Mouse (Mus musculus): ENCODE measurements around the gene Cnr2.

The Cnr2 gene

GRCm38 (mm10) chr4:135909326-135910066 lies 14.3 kb downstream of the Cnr2 start:
- DNase-seq (ENCODE audit: low spot score) = no peak

DNA sequence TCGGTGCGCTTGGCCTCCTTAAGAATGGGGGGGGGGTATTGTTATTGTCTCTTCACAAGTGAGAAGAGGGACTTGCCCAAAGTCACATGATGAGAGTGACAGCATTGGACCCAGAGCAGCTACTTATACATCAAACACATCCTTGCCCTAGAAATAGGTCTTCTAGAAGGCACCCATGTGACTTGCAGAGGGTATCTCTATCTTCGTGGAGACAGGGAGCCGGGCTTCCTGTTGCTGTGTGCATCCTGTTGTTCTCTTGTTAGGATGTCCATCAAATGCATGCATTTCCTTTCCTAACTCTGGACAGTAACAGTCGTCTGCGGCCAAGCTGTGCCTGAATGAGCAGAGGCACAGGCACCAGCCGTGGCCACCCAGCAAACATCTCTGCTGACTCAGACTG lies 16.3 kb downstream of the Cnr2 start:
- DNase-seq (ENCODE audit: low spot score) = no peak

- no peak for DNase-seq (ENCODE audit: low spot score)
Observed at GRCm38 (mm10) chr4:135912164-135912563, 17.0 kb downstream of the Cnr2 start.

DNA sequence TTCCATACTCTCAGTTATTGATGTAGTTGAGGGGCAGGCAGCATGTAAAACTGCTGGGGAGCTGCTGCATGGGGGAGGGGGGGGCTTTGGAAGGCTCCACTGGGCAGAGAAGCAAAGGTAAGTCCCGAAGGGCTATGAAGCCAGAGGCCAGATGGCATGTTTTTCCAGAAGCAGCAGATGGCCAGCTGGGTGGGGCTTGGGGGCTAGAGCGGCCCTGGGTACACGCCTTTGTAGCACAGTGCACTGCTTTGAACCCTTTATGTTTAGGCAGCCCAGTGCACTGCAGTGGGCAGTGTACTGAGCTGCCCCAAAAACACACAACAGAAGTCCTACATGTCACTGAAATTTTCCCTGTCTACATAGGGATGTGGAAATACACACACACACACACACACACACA lies 17.6 kb downstream of the Cnr2 start:
- DNase-seq (ENCODE audit: low spot score) = peak; percentile 30

- DNase-seq (ENCODE audit: low spot score) = no peak
Observed at GRCm38 (mm10) chr4:135913433-135913832, 18.2 kb downstream of the Cnr2 start.

GRCm38 (mm10) chr4:135918635-135919279 lies 23.6 kb downstream of the Cnr2 start:
- no peak for DNase-seq (ENCODE audit: low spot score)

- DNase-seq (ENCODE audit: low spot score) = no peak
Observed at GRCm38 (mm10) chr4:135919280-135919639, 24.1 kb downstream of the Cnr2 start.

DNA sequence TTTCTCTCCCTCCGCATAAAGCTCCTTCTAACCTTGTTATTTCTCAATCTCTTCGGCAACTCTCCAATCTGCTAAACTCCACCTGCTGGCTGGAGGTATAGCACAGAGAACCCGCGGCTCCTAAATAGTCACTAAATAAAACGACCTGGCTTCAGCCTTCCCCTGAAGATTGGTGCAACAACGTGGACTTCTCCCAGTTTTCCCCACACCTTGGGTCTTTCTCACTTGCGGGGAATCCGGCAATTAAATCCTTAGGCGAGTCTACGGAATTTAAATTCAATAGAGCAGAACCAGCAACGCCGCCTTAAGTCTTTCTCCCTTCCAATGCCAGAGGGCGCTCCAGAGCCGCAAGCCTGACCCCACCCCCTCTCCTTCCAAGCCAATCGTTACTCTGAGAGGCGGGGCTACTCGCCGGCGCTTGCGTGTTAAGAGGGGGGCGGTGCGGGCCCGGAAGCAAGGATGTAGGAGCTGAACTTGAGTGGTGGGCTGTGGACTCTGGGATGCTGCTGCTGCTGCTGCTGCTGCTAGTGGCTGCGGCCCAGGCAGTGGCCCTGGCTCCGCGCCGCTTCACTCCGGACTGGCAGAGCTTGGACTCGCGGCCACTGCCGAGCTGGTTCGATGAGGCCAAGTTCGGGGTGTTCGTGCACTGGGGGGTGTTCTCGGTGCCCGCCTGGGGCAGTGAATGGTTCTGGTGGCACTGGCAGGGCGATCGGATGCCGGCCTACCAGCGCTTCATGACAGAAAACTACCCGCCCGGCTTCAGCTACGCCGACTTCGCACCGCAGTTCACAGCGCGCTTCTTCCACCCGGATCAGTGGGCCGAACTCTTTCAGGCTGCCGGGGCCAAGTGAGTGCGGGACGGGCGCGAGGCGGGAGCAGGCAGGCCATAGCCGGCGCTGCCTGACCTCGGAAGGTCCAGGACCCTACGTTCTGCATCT lies 25.4 kb downstream of the Cnr2 start, which contains the start of gene Fuca1:
Gene Fuca1 (plus strand): TSS at position 432 of the 938 bp plus-strand sequence.
- DNase-seq (ENCODE audit: low spot score) = peak; percentile 95

DNA sequence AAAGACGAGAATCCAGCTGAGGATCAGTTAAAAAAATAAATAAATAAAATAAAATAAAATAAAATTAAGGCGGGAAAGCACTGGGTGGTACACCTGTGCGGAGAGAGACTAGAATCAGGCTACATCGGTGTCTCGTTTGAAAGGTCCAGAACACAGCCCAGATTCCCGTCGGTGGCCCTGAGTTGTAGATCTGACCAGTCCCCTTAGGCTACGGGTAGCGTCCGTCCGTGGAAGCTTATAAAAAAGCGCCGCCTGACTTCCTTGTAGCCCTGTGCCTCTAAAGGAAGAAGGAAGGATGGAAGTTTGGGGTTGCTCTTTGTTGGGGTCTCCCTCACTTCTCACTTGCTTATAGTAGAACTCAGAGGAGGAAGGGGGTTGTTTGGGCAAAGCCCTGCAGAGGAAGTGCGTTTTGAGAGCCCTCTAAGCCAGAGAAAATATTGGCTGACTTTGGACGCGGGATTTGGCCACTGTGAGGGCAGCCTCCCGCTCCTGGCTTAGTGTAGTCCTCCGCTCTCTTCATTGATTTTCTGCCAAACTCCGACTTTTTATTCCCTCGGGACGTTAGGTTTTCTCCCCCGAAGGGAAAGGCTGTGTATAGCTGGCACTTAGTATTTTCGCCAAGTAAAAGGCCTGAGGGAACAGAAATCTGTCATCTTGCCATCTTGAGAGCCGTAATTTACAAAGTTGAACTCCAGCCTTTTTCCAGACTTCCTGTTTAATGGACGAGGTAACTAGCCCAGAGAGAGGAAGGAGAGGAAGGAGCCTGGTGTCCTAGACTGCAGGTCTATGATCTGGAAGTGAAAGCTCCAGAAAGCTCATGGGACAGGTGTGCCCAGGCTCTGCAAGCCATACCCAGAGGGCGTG lies 26.3 kb downstream of the Cnr2 start:
- peak; percentile 14 for DNase-seq (ENCODE audit: low spot score)

DNA sequence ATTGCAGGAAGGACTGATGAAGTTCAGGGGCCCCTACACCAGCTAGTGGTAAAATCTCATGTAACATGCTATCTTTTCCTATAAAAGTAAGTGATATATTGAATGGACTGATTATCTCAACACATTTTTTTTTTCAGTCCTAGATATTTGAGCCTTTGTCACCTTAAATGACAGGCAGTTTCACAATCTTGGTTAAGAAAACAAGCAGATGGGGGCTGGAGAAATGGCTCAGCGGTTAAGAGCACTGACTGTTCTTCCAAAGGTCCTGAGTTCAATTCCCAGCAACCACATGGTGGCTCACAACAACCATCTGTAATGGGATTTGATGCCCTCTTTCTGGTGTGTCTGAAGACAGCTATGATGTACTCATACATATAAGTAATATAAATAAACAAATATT lies 27.0 kb downstream of the Cnr2 start:
- DNase-seq (ENCODE audit: low spot score) = no peak

- no peak for DNase-seq (ENCODE audit: low spot score)
Observed at GRCm38 (mm10) chr4:135924418-135924817, 29.2 kb downstream of the Cnr2 start.

DNA sequence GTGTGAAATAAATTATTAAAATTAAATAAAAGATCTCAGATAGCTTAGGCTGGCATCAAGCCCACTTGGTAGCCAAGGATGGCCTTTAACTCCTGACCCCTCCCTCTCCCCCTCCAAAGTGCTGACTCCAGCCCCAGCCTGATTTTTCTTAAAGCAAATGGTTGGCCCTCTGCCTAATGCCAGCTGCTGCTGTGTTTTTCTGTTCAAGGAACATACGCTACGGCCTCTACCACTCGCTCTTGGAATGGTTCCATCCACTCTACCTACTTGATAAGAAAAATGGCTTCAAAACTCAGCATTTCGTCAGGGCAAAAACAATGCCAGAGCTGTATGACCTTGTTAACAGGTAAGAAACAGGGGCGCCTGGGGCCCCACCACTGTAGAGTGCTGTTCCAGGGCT lies 30.1 kb downstream of the Cnr2 start:
- DNase-seq (ENCODE audit: low spot score) = no peak

DNA sequence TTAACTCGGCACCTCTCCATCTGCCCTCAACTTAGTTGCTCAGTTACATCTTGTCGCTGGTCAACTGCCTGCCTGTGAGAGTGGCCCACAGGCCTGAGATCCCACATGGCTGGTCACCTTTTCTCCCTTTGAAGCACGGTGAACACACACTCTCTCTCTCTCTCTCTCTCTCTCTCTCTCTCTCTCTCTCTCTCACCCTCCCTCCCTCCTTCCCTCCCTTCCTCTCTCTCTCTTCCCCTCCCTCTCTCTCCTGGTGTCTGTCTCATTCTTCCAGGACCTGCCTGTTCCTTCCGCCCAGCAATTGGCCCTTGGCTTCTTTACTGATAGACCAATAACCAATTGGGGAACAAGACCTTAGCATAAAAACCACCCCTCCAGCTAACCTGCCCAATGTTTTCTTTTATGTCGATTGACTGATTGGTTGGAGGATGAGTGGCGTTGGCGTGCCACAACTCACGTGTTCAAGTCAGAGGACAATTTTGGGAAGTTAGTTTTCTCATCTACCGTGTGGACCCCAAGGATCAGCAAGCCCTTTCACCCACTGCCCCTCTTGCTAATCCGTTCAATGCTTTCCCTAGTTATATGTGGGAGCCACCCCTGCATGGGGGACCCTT lies 31.1 kb downstream of the Cnr2 start:
- DNase-seq (ENCODE audit: low spot score) = no peak

- DNase-seq (ENCODE audit: low spot score) = no peak
Observed at GRCm38 (mm10) chr4:135926861-135927260, 31.7 kb downstream of the Cnr2 start.

DNA sequence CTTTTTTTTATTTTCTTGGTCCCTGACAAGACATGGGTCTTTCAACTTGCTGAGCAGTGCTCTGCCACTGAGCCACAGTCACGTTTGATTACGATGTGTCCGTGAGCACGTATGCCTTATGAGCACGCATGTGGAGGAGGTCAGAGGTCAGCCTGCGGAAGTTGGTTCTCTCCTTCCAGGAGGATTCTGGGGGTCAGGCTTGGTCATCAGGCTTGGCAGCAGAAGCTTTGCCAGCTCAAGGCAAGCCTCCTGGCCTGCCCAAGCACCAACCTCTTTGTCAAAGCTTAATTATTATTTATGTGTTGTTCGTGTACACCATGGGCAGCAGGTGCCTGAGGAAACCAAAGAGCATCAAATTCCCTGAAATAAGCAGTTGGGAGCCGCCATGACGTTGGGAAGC lies 33.2 kb downstream of the Cnr2 start:
- DNase-seq (ENCODE audit: low spot score) = no peak

GRCm38 (mm10) chr4:135929405-135929804 lies 34.2 kb downstream of the Cnr2 start:
- no peak for DNase-seq (ENCODE audit: low spot score)

- no peak for DNase-seq (ENCODE audit: low spot score)
Observed at GRCm38 (mm10) chr4:135929828-135930227, 34.6 kb downstream of the Cnr2 start.

GRCm38 (mm10) chr4:135930239-135930638 lies 35.0 kb downstream of the Cnr2 start:
- DNase-seq (ENCODE audit: low spot score) = no peak

DNA sequence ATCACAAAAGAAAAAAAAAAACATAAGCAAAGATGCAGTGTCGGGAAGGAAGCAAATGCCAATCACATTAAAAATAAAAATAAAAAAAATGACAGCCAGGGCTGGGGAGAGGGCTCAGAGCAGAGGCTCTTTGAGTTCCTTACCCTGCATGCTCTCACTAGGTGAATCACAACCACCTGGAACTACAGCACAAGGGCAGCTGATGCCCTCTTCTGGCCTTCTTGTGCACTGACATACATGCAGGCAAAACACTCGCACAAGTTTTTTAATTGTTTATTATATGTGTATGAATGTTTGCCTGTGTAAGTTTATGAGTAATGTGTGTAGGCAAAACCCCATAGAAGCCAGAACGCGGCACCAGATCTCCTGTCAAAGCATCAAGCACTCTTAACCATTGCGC lies 36.6 kb downstream of the Cnr2 start:
- DNase-seq (ENCODE audit: low spot score) = peak; percentile 63

DNA sequence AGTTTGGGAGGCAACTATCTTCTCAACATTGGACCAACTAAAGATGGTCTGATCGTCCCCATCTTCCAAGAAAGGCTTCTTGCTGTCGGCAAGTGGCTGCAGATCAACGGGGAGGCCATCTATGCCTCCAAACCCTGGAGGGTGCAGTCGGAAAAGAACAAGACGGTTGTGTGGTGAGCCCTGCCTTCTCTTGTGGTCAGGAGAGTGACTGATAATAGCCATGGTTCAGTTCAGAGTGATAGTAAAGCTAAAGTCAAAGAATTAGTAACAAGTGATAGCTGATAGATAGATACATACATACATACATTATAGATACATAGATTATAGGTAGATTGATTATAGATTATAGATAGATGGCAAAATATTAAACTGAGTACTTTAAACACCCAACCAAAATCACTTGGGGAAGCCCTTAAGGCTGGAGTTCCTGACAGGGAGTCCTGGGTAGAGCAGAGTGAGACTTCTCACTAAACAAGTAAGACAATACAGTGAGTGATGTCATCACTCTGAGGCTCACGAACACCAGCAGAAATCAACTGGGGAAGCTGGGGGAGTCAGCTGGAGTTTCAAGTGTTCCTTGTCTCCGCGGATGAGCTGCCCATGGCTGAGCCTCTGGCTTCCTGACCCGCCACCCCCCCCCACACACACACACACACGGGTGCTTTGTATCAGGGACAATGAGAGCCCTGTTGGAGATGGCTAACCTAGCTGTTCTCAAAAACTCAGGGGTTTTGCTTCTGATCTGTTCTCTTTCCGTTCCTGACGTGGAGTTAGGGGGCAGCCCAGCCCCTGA lies 39.7 kb downstream of the Cnr2 start:
- no peak for DNase-seq (ENCODE audit: low spot score)
